Mouse (Mus musculus) embryo, embryonic 10 days (tissue): ENCODE measurements around the gene Dmrtb1.
A peak's percentile ranks its signal among the peaks of the same experiment; 100 is the strongest.

Source experiments
- DNase-seq: peaks from one replicate; pipeline ENCODE4 v3.0.0-alpha.2; 2015; ENCODE audit warnings: low spot score

The Dmrtb1 gene

DNA sequence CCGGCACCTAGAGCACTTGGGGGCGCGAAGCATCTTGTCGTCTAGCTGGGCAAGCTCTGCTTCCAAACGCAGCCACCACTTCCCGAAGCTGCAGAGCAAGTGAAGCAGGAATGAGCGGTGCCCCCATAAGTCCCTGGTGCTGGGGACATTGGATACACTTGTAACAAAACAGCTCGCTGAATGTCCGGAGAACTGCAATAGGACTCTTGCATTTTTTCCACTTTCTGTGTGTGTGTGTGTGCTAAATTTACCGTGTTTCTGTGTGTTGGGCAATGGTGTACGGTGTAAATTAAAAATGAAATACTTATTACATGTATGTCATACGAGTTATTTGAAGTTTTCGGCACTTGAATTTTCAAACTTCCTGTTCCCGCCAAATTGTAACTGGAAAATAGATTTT, at the start of gene Dmrtb1:
Dmrtb1 (minus strand) TSS at position 101 of the 400 bp plus-strand sequence.
- no peak for DNase-seq

DNA sequence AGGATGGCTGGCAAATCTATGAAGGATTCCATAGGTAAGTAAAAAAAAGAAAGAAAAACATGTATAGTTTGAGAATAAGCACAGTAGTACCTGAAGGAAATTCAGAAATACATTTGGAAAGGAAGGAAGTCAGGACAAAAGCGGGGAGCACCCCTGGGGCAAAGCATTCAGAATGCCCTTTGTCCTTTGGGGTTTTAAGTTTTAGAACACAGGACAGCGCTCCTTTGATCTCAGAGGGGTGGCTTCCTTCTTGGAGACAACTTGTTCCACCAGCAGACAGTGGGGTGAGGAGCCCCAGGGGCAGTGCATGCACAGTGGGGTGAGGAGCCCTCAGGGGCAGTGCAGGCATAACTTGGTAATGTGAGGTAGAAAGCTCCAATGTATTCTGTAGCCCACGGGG, 49.6 kb upstream of the Dmrtb1 start:
- no peak for DNase-seq

DNA sequence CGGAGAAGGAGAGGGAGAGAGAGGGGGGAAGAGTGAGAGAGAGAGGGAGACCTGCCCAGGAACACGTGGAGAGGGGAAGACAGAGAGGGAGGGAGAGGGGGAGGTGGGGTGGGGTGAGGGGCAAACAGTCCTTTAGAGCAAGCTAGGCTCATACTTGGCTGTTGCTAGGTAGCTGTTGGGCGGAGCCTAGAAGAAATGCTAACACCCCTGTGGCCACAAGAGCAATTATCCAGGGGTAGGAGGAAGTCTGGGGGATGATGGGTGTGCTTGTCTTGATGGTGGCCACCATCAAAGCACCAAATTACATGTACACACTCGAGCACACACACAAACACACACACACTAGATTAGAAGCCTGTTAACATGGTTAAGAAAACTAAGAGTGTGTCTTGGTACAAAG, 48.6 kb upstream of the Dmrtb1 start:
- DNase-seq, result peak; percentile 56

DNA sequence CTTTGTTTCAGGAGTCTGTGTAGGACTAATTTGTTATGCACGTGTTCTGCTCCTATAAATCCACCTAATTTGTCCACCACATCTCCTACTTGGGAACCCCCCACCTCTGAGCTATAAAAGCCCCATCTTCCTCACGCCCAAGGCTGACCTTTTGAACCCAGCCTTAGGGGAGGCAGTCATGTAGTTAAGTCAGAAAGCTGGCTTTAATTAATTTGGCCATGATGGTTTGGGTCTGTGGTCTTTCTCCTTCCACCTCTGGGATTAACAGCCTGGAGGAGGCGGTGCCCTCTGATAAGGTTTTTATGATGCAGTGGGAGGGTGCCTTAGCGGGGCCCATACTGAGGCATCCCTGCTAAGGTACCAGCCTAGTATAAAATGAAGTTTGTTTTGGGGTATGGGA, 48.2 kb upstream of the Dmrtb1 start:
- DNase-seq, result peak; percentile 61

DNA sequence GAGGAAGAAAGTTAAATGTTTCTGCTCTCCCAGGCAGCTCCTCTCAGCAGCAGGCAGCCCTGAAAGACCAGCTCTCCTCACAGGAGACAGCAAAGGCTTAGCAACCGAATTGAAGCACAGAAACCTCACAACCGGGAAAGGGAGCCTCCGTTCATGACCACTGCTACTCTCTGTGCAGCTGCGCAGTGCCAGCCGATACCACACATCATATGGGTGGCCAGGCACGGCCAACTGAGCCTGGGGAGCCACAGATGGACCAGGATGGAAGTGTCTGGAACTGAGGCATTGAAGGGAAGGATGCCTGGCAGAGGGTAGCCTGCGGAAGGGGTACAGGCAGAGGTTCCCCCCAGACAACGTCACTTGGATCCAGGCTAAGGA, 47.0 kb upstream of the Dmrtb1 start:
- no peak for DNase-seq

DNA sequence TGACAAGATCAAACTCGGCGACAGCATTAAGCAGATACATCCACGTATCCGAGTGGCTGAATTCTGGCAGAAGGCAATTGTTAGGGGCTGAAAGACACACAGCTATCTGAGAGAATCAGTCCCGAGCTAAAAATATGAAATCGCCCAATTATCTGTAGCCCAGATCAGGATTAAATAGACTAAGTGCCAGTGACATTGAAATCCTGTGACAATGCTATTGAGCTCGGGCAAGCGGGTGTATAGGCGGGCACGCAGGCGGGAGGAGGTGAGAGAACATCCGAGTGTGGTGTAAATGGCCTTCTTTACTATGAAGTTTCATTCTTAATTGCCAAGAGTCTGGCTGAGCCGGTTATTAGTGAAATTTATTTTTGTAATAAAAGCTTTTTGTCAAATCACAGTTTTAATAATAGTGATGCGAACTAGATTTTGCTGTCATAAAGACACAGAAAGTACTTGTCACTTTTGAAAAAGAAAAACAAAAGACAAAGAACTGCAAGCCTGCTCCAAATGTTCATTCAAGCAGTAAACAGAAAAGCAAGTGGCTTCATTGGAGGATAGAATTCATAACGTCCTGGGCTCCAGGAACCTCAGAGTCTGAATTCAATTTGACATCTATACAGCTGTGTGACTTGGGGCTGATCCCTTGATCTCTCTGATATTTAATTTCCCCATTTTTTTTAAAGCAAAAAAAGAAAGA, 46.5 kb upstream of the Dmrtb1 start:
- DNase-seq, result no peak

DNA sequence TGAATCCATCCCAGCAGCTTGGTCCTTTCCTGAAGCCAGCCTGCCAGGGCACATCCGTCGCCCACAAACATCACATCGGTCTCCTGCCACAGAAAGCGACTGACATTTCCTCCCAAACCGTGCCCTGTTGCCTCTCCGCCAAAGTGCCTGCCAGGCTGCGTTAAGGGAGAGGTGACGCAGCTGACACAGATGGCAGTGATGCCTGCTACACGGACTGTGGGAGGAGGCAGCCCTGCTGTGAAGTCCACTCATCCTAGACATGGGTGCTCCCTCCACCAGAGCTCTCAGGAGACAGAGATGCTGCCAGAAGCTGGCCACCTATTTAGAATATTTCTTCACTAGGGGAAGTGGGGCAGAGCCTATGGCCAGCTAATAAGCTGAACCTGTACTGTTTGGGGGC, 41.4 kb upstream of the Dmrtb1 start:
- no peak for DNase-seq

DNA sequence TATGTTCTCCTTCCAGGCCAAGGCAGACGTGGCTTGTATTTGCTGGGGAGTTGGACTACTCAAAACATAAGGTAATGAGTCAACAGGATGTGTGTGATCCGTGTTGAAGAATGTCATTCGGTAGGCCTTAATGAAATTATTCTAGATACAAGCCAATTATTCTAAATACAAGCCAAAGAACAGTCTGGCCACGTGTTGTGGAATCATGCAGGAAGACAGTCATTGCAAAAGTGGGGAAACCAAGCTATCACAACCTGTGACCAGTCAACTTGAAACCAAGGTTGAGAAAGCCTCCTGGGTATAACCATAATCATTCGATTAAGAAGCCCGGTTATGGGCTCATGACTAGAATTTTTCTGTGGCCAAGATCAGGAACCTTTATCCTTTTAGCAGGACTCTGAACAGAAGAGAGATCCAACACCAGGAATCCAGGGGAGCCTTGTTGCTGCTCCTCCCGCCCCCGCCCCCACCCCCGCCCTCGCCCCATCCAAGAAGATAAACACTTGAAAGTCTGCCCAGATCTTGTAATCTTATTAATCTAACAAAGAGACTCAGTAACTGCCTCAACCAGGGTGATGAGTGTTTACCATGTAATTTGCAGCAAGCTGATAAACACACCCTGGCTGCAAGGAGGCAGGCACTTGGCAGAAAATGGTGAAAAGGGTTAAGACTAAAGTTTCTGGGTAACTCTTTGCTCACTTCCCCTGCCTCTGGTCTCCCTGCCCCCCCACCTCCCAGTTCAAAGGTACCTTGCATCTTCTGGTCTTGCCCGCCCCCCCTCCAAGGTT, 36.2 kb upstream of the Dmrtb1 start:
- no peak for DNase-seq

DNA sequence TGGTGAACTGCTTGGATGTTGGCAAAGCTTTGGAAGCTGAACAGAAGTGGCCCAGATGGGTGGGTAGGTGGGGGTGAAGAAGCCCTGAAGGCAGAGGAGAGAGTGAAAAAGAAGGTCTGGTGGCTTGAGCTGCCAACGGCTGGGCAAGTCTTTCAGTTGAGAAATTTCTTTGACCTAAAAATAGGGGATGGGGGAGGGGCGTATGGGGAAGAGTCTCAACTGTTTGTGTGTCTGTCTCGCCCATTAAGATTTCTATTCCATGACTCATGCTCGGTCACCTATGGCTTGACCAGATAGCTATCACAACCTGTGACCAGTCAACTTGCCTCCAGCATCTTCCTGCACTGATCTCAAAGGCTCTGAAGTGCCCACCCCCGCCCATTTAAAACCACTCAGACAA, 35.1 kb upstream of the Dmrtb1 start:
- DNase-seq, result no peak

DNA sequence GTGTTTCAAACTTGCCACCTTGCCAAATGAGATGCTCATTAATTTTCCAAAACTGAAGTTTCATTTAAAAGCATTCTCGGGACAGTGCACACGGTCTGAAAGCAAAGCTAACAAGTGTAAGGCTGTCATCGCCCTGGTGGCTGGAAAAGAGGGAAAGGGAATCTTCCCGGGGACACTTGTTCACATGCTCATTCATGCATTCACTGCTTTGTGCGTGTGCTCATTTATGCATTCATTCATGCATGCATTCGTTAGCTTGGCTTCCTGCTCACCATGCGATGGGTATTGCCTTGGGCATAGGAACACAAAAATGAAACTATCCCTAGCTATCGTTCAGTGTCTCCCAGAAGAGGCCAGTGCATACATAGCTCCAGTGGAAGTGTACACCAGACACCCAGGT, 34.7 kb upstream of the Dmrtb1 start:
- DNase-seq, result no peak

DNA sequence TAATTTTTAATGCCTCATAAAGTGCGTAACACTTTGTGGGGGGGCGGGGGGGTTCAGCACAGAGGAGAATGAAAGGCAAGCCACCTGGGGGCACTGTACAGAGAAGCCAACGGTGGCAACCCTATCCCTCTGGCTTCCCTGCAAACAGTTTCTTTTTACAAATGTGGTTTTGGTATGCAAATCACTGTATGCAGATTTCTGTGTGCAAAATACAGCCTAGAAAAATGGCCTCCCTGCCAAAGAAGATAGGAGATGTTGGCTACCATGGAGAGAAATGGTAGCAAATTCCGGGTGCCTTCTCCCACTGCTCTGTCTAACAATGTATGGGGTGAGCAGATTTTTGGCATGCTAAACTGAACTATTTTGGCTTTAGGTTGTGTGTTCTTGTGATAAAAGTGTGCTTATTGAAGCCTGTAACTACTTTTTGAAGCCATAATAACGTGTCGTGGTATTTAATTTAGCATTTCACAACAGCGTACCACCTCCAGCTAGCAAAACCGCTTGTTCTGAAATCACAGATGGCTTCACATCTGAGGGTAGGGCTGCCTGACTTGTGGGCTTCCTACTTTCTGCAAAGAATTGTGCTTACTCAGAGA, 33.8 kb upstream of the Dmrtb1 start:
- DNase-seq, result no peak

DNA sequence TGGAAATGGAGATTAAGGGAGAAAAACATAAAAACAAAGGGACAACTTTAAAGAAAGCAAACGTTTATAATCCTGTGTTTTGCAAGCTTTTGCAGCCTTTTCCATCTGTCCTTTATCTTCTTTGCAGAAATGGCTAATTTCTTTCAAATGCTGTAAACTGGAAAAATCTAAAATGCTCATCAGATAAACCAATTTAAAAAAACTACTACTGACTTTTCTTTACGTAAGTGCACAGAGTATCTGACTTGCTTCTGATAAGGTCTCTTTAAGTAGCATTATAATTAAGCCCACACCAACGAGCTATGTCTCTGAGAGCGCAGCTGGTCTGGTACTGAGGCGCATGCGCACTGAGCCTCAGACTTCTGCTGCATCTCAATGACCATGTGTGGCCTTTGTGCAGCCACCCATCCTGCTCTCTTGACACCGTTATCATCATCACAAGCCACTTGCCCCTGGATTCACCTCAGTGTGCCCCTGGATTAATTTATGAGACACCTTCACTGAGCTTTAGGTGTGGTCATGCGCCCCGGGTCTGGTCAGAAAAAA, 32.8 kb upstream of the Dmrtb1 start:
- no peak for DNase-seq

DNA sequence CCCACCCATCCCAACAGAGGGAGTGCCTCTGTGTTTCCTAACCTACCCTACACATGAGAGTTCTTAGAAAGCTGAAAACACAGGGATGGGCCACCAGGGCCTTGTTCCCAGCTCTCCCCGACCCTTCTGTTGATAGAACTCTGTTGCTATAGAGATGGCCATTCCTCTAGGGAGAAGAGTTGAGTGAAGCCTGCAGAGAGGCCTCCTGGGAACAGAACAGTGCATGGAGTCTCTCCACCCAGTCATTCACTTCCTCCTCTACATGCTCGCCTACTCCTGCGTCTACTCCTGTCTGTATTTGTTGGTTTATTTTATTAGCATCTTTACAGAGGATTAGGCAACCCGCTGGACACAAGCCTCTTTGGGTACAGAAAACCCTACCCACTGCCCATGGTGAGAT, 22.9 kb upstream of the Dmrtb1 start:
- DNase-seq, result no peak

DNA sequence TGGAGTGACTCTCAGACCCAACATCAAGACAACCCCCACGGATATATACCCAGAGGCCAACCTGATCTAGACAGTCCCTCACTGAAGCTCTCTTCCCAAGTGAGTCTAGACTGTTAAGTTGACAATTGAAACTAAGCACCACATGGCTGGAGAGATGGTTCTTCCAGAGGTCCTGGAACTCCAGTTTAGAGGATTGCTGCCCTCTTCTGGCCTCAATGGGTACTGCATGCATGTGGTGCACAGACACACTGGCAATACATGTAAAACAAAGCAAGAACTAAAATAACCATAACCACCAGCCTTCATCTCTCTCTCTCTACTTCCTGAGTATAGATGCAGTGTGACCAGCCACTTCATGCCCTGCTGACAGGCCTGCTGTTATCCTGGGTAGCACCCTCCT, 20.2 kb upstream of the Dmrtb1 start:
- peak; percentile 78 for DNase-seq

DNA sequence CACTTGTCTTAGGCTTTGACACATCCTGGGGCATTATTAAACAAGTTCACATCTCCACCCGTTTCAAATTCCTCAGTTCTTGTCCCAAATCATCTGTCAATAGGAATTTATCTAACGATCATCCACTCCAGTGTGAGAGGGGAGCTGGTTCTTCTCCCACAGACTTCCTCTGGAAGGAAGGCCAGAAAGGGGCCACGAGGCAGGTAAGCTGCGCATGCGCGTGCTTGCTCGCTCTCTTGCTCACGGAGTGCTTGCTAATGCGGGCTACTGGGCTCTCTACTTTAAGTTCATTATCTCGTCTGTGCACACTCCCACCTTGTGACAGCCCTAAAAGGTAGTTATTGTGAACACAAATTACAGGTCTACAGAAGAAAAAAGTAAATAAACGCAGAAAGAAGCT, 17.6 kb upstream of the Dmrtb1 start:
- DNase-seq, result no peak

DNA sequence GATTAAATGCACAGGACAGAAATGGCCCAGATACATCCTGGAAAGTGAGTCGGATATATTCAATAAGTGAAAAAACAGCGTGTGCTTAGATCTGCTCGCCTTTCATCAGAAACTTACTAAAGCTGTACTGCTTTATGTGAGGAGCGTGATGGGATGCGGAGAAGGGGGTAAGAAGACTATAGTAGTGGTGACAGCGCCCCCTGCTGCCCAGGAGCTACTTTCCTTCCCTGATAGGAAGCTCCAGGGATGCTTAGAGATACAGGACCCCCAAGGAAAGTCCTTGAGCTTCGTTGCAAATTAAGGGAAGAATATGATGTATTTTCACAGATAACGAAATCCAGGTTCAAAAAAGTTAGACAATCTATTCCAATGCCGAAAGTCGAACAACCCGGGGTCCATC, 17.1 kb upstream of the Dmrtb1 start:
- DNase-seq, result peak; percentile 85

DNA sequence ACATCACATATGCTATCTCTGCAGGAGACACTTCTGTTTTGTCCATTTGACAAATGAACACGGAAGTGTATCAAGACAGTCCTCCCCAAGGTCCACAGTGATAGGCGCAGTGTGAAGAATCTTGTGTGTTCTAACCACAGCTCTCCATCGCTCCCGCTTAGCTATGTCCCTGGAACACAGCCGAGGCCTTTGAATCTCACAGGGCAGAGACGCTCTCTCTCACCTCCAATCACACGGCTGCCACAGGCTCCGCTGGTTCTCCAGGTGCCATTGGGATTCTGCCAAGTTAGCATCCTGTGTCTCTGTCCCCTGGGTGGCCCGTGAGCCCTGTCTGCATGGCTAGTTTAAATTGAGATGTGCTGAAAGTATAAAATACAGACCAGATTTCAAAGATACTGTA, 15.2 kb upstream of the Dmrtb1 start:
- DNase-seq, result no peak

DNA sequence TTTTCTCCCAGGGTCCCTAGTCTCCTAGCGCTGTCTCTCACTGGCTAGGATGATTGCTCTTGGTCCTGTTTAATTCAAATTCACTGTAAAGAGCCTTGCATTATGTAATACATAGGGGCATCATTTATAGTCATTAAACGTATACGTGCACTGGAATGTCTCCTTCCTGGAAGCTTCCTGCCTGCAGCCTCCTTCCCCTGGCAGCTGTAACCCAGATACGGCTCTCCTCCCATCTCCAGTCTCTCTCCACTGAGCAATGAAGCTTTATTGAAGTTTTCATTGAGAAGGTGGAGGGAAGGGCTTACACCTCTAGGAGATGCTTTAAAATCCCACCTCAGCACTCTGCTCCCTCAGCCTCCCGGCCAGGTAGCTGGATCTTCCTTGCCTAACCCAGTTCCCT, 9.8 kb upstream of the Dmrtb1 start:
- no peak for DNase-seq

DNA sequence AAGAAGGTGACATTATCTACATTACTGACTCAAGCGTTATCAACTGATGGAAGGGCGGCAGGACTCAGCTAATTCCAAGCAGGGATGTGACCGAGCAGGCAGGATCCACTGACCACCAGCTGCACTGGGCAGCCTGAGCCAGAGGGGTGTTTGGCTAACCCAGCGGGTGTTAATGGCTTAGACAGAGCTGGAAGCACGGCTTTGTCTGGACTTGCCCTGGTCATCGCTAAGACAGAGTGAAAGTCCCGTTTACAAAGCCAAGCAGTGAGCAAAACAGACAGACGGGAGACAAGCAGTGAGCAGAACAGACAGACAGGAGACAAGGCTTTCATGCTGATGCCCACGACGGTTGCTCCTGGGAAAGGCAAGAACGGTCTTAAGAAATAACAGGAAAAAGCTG, 4.2 kb upstream of the Dmrtb1 start:
- DNase-seq, result peak; percentile 67

DNA sequence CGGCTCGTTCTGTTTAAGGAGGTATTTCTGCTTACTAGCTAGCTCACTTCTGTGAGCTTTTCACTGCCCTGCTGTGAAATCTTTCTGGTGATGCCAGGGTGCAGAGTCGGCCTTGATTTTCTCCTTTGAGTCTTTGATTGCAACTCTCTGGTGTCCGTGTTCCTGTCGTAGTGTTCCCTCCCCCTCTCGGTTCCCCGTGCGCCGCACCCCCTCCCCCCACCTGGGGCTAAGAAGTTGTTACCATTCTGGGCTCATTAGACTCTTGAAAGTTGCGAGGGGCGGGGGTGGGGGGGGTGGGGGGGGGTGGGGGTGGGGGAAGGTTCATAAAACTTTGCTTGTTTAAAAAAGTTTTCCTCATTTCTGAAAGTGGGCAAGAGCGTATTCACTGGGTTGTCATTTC, 3.1 kb upstream of the Dmrtb1 start:
- no peak for DNase-seq

DNA sequence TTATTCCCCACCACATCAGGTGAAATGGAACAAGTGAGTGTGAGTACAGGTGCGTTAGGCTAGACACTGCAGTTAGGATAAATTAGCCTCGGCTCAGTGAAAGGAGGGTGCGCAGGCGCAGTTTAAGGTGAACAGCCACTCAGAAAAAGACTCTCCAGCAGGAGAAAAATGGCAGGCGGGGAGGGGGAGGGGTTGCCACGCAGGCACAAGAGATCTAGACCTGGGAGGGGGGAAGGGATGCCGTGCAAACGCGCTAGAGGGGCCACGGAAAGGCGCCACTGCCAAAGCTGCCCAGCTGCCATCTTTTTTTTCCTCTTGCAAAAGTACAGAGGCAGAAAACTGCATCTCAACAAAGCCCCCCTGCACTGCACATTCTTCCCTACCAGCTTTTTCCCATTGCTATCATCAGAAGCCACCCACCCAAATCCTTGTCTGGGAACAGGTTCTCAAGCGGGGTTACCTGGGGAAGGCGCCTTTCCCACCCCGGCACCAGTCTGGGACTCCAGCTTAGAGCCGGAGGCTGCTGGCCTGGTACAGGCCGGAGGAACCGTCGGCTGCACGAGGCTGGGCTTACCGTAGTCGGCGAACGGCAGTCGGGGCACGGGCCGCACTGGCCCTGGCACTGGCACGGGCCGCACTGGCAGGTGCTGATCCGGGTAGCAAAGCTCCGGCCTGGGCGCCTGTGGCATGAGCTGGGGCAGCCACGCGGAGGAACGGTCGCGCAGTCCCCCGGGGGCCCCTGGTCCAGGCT, 849 bp downstream of the Dmrtb1 start:
- DNase-seq, result no peak

DNA sequence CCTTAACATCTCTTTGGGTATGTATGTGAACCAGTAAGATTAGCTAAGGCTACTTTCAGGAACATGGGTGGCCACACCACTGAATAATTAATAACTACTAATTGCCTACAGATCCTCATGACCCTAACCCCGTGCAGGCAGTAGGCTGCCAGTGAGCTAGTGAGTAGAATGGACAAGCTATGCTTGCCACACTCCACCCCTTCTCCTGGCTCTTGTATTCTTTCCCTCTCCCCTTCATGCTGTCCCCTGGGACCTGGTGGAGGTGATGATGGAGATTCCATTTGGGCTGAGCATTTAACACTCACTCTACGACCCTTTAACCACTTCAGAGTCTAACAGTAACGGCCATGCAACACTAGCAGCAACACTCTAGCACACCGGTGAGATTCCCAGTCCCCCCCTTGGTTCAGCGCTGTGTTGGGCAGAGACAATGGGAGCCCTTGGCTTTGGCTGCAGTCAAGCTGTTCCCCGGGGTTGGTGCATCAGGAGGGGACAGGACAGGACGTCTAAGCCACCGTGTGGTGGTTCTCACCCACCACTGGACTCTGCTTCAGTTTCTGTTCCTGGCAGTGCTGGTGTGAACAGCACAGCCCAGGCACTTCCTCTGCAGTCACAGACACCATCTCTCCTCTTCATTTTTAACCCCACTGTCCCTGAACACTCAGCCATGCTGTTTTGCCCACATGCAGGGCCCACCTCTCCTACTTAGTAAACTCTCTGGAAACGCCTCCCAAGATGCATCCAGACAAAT, 2.8 kb downstream of the Dmrtb1 start:
- DNase-seq, result no peak
